Mouse (Mus musculus): Measurements from ENCODE around the gene Polr2g.

DNA sequence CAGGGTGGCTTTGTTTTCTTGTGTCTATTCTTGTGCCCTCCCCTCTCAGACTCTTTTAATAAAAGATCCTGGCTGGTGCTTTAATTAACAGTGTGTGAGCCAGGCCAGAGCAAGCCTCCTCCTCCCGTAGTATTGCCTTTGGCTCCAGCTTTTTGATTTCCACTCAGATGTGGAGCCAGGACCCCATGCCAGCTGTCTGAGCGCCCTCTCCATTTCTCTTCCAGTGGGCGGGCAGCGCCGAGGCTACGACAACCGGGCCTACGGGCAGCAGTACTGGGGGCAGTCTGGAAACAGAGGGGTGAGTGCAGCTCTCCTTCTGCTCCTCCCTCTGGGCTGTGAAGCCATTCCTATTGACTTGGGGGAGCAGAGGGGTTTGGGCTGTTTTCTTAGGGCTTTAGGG, 32.3 kb upstream of the Polr2g start:
- TF ChIP-seq CTCF (IDR thresholded peaks at IDR 0.05) (no peak), EP300 (IDR thresholded peaks at IDR 0.05) (no peak)
